Comparison of ENCODE assay signal across 8 mouse cellular contexts in the genomic region with DNA sequence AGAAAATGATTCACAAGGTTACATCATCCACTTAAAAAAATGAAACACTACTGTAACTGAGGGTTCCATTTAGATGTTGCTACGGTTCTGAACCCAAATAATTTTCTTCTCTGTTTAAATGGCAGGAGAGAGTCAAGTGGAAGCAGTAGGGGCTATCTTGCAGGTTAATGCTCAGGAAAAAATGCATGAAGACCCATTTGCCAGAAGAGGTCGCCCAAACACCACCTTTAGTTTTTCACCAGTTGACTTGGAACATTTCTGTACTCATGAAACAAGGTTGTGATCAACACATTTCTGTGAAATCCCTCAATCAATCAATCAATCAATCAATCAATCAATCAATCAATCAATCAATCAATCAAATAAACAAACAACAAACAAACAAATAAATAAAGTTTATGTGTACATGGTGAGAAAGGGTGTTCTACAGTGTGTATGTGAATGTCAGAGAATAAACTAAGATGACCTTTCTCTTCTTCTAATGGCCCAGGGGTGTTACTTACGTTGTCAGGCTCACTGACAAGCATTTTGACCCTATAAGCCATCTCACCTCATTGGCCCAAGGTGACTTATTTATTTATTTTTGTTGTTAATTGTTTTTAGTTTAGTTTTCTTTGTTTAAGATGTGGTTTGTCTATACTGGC.
A peak's percentile ranks its signal among the peaks of the same experiment; 100 is the strongest.
DNase-seq lines count a peak whose midpoint lies in the region; ATAC-seq lines count a peak whose summit lies in the region.

No protein-coding gene starts in this region.

- no peak overlapping the region for H3K4me2 ChIP-seq in midbrain, embryonic 13.5 days (replicated peaks)

- no peak overlapping the region for H3K9ac ChIP-seq in midbrain, embryonic 13.5 days (replicated peaks)

- no peaks in the 10 kb centered on the region for H3K27me3 ChIP-seq in hindbrain, embryonic 10.5 days (ENCODE audit: insufficient read depth, poor library complexity, severe bottlenecking)
- no peaks in the 10 kb centered on the region for H3K27me3 ChIP-seq in midbrain, embryonic 13.5 days

- no peaks in the 10 kb centered on the region for H3K36me3 ChIP-seq in hindbrain, embryonic 10.5 days
- no peaks in the 10 kb centered on the region for H3K36me3 ChIP-seq in midbrain, embryonic 13.5 days

- H3K4me3 ChIP-seq in hindbrain, embryonic 10.5 days: no peak overlapping the region
- H3K4me3 ChIP-seq in midbrain, embryonic 13.5 days (replicated peaks): no peak overlapping the region

- ATAC-seq in midbrain, embryonic 13.5 days: 0 out of 2 replicates have a peak, but pooled peaks have one; percentile 47

- H3K9me3 ChIP-seq in hindbrain, embryonic 10.5 days: no peaks in the 10 kb centered on the region
- no peaks in the 10 kb centered on the region for H3K9me3 ChIP-seq in midbrain, embryonic 13.5 days

- DNase-seq in layer of hippocampus, postnatal 14 days (ENCODE audit: low spot score in 2 of 2): peak; percentile 31 to 73
- no peak for DNase-seq in layer of hippocampus, adult 11-12 months (ENCODE audit: low spot score)
- DNase-seq in MEL-GATA-1-ER (ENCODE audit: extremely low read depth, low read depth): peak; percentile 19
- peak; percentile 14 for DNase-seq in cerebellum, adult 9-10 months
- peak; percentile 38 for DNase-seq in hindbrain, embryonic 10.5 days (ENCODE audit: low spot score)
- no peak for DNase-seq in gastrocnemius, postnatal 25 days
- DNase-seq in testis, postnatal 14 days (ENCODE audit: low spot score): no peak

- WGBS in hindbrain, embryonic 10.5 days: 27% methylated on average over 3 of the region's 3 CpGs
- WGBS in midbrain, embryonic 13.5 days: 22% methylated on average over 3 of the region's 3 CpGs

- H3K4me1 ChIP-seq in hindbrain, embryonic 10.5 days (replicated peaks): no peaks in the 10 kb centered on the region
- H3K4me1 ChIP-seq in midbrain, embryonic 13.5 days (replicated peaks): no peaks in the 10 kb centered on the region

- no peak overlapping the region for H3K27ac ChIP-seq in hindbrain, embryonic 10.5 days
- H3K27ac ChIP-seq in midbrain, embryonic 13.5 days: no peak overlapping the region

Comparison
In these comparisons a context has a peak if more than half of its experiments do, and no peak if none do; other contexts are left out.
1. DNase-seq: peak in layer of hippocampus, postnatal 14 days (2 of 2), MEL-GATA-1-ER (single experiment), cerebellum, adult 9-10 months (single experiment) and hindbrain, embryonic 10.5 days (single experiment); none in layer of hippocampus, adult 11-12 months (single experiment), gastrocnemius, postnatal 25 days (single experiment) and testis, postnatal 14 days (single experiment).